Mouse (Mus musculus): Measurements from ENCODE around the gene Tmem235. TPM values are rescaled to one million over a fixed set of nuclear protein-coding genes. Genes with fewer than 3 reads are reported as not detected.

Tmem235 gene
- polyA plus RNA-seq, 1 experiment from 2014 or later: 0.07 TPM

DNA sequence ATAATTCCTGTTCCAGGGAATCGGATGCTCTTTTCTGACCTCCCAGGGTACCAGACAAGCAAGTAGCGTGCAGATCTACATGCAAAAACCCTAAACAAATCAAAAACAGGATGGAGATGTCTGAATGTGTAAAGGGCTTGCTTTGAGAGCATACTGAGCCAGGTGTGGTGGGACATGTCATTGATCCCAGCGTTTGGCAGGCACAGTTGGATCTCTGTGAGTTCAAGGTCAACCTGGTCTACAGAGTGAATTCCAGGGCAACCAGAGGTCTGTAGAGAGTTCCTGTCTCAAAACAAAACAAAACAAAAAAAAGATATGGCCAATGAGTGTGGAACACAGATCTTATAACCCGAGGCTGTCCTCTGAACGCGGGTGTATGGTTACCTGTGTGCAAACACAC lies 37.1 kb upstream of the Tmem235 start:
- Histone ChIP-seq H3K9ac (ENCODE audit: low read depth, low read length) (peak overlapping the region; percentile 67; the same call in 1 of the 2 replicates), H3K4me1 (ENCODE audit: control insufficient read depth, insufficient read depth, low read length) (peaks cover 46% of the 10 kb centered on the region), H3K27me3 (replicated peaks; ENCODE audit: control insufficient read depth, insufficient read depth, low read length) (no peaks in the 10 kb centered on the region), H3K36me3 (ENCODE audit: control insufficient read depth, insufficient read depth, low read length) (peaks cover 10% of the 10 kb centered on the region), H3K4me2 (ENCODE audit: low read depth, low read length) (peak overlapping the region; percentile 89; the same call in 1 of the 2 replicates), H3K4me3 (ENCODE audit: low read length) (no peak overlapping the region), H3K9me3 (ENCODE audit: control insufficient read depth, low read length) (no peaks in the 10 kb centered on the region), H3K27ac (ENCODE audit: low read length) (peak overlapping the region; percentile 78)
- WGBS: 85% methylated on average over 6 of the region's 6 CpGs
- ATAC-seq: no peak

- H3K4me3 ChIP-seq (ENCODE audit: low read length): peak overlapping the region; percentile 65
- peak overlapping the region; percentile 84 for H3K9ac ChIP-seq (ENCODE audit: low read depth, low read length)
- 10% methylated on average over 23 of the region's 23 CpGs for WGBS
- no peaks in the 10 kb centered on the region for H3K27me3 ChIP-seq (replicated peaks; ENCODE audit: control insufficient read depth, insufficient read depth, low read length)
- peaks cover 52% of the 10 kb centered on the region for H3K4me1 ChIP-seq (ENCODE audit: control insufficient read depth, insufficient read depth, low read length)
- H3K27ac ChIP-seq (ENCODE audit: low read length): peak overlapping the region; percentile 81
- peak overlapping the region; percentile 89 for H3K4me2 ChIP-seq (ENCODE audit: low read depth, low read length)
- no peaks in the 10 kb centered on the region for H3K9me3 ChIP-seq (ENCODE audit: control insufficient read depth, low read length)
- H3K36me3 ChIP-seq (ENCODE audit: control insufficient read depth, insufficient read depth, low read length): peaks cover 10% of the 10 kb centered on the region
- ATAC-seq: peak; percentile 52
Observed at GRCm38 (mm10) chr11:117824060-117824969, 36.2 kb upstream of the Tmem235 start.

- Histone ChIP-seq H3K9ac (ENCODE audit: low read depth, low read length) (peak within 1 kb of the TSS; percentile 84), H3K4me3 (ENCODE audit: low read length) (peak within 1 kb of the TSS; percentile 65), H3K4me2 (ENCODE audit: low read depth, low read length) (peak within 1 kb of the TSS; percentile 89), H3K9me3 (ENCODE audit: control insufficient read depth, low read length) (no peaks in the 10 kb centered on the region), H3K27ac (ENCODE audit: low read length) (peak within 1 kb of the TSS; percentile 98), H3K27me3 (replicated peaks; ENCODE audit: control insufficient read depth, insufficient read depth, low read length) (no peaks in the 10 kb centered on the region), H3K36me3 (ENCODE audit: control insufficient read depth, insufficient read depth, low read length) (peaks cover 10% of the 10 kb centered on the region), H3K4me1 (ENCODE audit: control insufficient read depth, insufficient read depth, low read length) (peaks cover 64% of the 10 kb centered on the region)
- WGBS: under 1% methylated on average over 34 of the region's 34 CpGs
- peak; percentile 54 for ATAC-seq
Observed at GRCm38 (mm10) chr11:117825333-117826101, 35.0 kb upstream of the Tmem235 start, which contains the start of the genes Afmid and Tk1. TSS of gene Afmid (plus strand) at chr11:117825924. TSS of gene Tk1 (minus strand) at chr11:117826092.

DNA sequence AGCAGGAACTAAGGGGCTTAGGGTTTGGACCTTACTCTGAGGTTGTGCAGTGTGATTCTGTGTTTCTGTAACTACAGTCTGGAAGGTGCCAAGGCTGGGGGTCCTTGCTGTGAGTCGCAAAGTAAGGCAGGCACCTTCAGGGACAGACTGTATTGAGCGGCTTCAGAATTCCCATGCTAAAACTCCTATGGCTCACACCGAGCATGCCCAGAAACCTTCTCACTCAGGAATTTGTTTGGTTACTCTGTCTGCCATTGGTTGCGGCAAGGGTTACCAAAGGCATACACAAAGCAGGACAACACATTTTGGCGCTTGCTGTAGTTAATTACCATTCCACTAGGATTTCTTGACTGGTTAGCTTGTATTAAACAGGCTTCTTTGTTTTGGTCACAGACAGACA lies 34.4 kb upstream of the Tmem235 start:
- Histone ChIP-seq H3K9ac (ENCODE audit: low read depth, low read length) (peak overlapping the region; percentile 84), H3K4me1 (ENCODE audit: control insufficient read depth, insufficient read depth, low read length) (peaks cover 68% of the 10 kb centered on the region), H3K4me3 (ENCODE audit: low read length) (peak overlapping the region; percentile 65), H3K9me3 (ENCODE audit: control insufficient read depth, low read length) (no peaks in the 10 kb centered on the region), H3K27ac (ENCODE audit: low read length) (peak overlapping the region; percentile 91), H3K36me3 (ENCODE audit: control insufficient read depth, insufficient read depth, low read length) (peaks cover 7% of the 10 kb centered on the region), H3K27me3 (replicated peaks; ENCODE audit: control insufficient read depth, insufficient read depth, low read length) (no peaks in the 10 kb centered on the region), H3K4me2 (ENCODE audit: low read depth, low read length) (peak overlapping the region; percentile 89)
- 8% methylated on average over 5 of the region's 5 CpGs for WGBS
- ATAC-seq: 0 out of 2 replicates have a peak, but pooled peaks have one; percentile 2

DNA sequence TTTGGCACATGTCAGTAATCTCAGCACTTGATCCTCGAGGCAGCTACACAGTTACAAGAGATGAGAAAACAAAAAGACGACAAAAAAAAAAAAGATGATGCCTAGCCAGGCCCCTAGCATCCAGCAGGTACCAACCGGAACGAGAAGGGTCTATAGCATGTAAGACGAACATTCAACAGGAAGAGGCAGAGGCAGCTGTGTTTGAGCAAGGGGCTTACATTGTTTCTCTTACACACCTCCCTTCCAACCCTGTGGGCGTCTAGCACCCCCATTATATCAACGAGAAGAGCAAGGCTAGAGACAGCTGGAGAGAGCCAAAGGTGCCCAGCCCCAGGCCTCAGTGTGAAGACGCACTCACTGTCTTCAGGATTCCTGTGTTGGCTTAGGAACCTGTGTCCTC lies 33.6 kb upstream of the Tmem235 start:
- 54% methylated on average over 8 of the region's 8 CpGs for WGBS
- H3K4me2 ChIP-seq (ENCODE audit: low read depth, low read length): peak overlapping the region; percentile 89
- H3K9ac ChIP-seq (ENCODE audit: low read depth, low read length): peak overlapping the region; percentile 84
- no peak for ATAC-seq
- no peaks in the 10 kb centered on the region for H3K9me3 ChIP-seq (ENCODE audit: control insufficient read depth, low read length)
- H3K27ac ChIP-seq (ENCODE audit: low read length): peak overlapping the region; percentile 98
- H3K4me3 ChIP-seq (ENCODE audit: low read length): peak overlapping the region; percentile 2; the same call in 1 of the 2 replicates
- no peaks in the 10 kb centered on the region for H3K36me3 ChIP-seq (ENCODE audit: control insufficient read depth, insufficient read depth, low read length)
- H3K4me1 ChIP-seq (ENCODE audit: control insufficient read depth, insufficient read depth, low read length): peaks cover 63% of the 10 kb centered on the region
- no peaks in the 10 kb centered on the region for H3K27me3 ChIP-seq (replicated peaks; ENCODE audit: control insufficient read depth, insufficient read depth, low read length)

GRCm38 (mm10) chr11:117827386-117827785 lies 33.2 kb upstream of the Tmem235 start:
- Histone ChIP-seq H3K4me1 (ENCODE audit: control insufficient read depth, insufficient read depth, low read length) (peaks cover 66% of the 10 kb centered on the region), H3K9me3 (ENCODE audit: control insufficient read depth, low read length) (no peaks in the 10 kb centered on the region), H3K4me3 (ENCODE audit: low read length) (peak overlapping the region; percentile 1; the same call in 1 of the 2 replicates), H3K27me3 (replicated peaks; ENCODE audit: control insufficient read depth, insufficient read depth, low read length) (no peaks in the 10 kb centered on the region), H3K27ac (ENCODE audit: low read length) (peak overlapping the region; percentile 98), H3K9ac (ENCODE audit: low read depth, low read length) (peak overlapping the region; percentile 84), H3K4me2 (ENCODE audit: low read depth, low read length) (peak overlapping the region; percentile 89), H3K36me3 (ENCODE audit: control insufficient read depth, insufficient read depth, low read length) (no peaks in the 10 kb centered on the region)
- no peak for ATAC-seq
- 46% methylated on average over 3 of the region's 3 CpGs for WGBS

- WGBS: 54% methylated on average over 18 of the region's 18 CpGs
Observed at GRCm38 (mm10) chr11:117828149-117828887, 32.2 kb upstream of the Tmem235 start.

GRCm38 (mm10) chr11:117828888-117829604 lies 31.5 kb upstream of the Tmem235 start:
- peak overlapping the region; percentile 84 for H3K9ac ChIP-seq (ENCODE audit: low read depth, low read length)
- ATAC-seq: peak; percentile 59
- no peaks in the 10 kb centered on the region for H3K27me3 ChIP-seq (replicated peaks; ENCODE audit: control insufficient read depth, insufficient read depth, low read length)

More at GRCm38 (mm10) chr11:117828149-117828887, 32.2 kb upstream of the Tmem235 start:
- H3K9me3 ChIP-seq (ENCODE audit: control insufficient read depth, low read length): no peaks in the 10 kb centered on the region
- H3K4me1 ChIP-seq (ENCODE audit: control insufficient read depth, insufficient read depth, low read length): peaks cover 60% of the 10 kb centered on the region
- H3K4me2 ChIP-seq (ENCODE audit: low read depth, low read length): peak overlapping the region; percentile 89
- 0 out of 2 replicates have a peak overlapping the region, but pooled peaks have one; percentile 1 for H3K4me3 ChIP-seq (ENCODE audit: low read length)
- H3K36me3 ChIP-seq (ENCODE audit: control insufficient read depth, insufficient read depth, low read length): no peaks in the 10 kb centered on the region
- ATAC-seq: peak; percentile 27; the same call in 1 of the 2 replicates
- no peaks in the 10 kb centered on the region for H3K27me3 ChIP-seq (replicated peaks; ENCODE audit: control insufficient read depth, insufficient read depth, low read length)
- H3K9ac ChIP-seq (ENCODE audit: low read depth, low read length): peak overlapping the region; percentile 84
- peak overlapping the region; percentile 98 for H3K27ac ChIP-seq (ENCODE audit: low read length)

More at GRCm38 (mm10) chr11:117828888-117829604, 31.5 kb upstream of the Tmem235 start:
- no peaks in the 10 kb centered on the region for H3K9me3 ChIP-seq (ENCODE audit: control insufficient read depth, low read length)
- peaks cover 57% of the 10 kb centered on the region for H3K4me1 ChIP-seq (ENCODE audit: control insufficient read depth, insufficient read depth, low read length)
- 45% methylated on average over 9 of the region's 9 CpGs for WGBS
- peak overlapping the region; percentile 98 for H3K27ac ChIP-seq (ENCODE audit: low read length)
- peak overlapping the region; percentile 17; the same call in 1 of the 2 replicates for H3K4me2 ChIP-seq (ENCODE audit: low read depth, low read length)
- no peak overlapping the region for H3K4me3 ChIP-seq (ENCODE audit: low read length)
- no peaks in the 10 kb centered on the region for H3K36me3 ChIP-seq (ENCODE audit: control insufficient read depth, insufficient read depth, low read length)

All from intestine, embryonic 16.5 days (tissue).